Mouse (Mus musculus) heart, embryonic 16.5 days (tissue): ENCODE results near the gene Mndal. TPM values are rescaled to one million over a fixed set of nuclear protein-coding genes. Genes with fewer than 3 reads are reported as not detected.
A peak's percentile ranks its signal among the peaks of the same experiment; 100 is the strongest.
"Not testable (repeated sequence)": the region's sequence is repeated elsewhere in the genome, so short reads cannot be mapped to it uniquely, and the experiment has no call there.

ENCODE experiments used
- ATAC-seq: fragments of 200-750 bp; cut with Nextera tagmentation; replicated peaks from 2 replicates; pipeline ENCODE4 v1.8.0; 2017; ENCODE audit warnings: moderate number of reproducible peaks; ENCODE audit not compliant: insufficient read depth, low FRiP score; ENCODE audit errors: extremely low read depth
- H3K27ac ChIP-seq: fragments of 300-500 bp; sonication (generic); 2 replicates; pipeline ENCODE4 v1.5.1; 2014; ENCODE audit warnings: mild to moderate bottlenecking, low read length, control low read depth, moderate library complexity
- H3K27me3 ChIP-seq: fragments of 300-500 bp; sonication (generic); 2 replicates; pipeline ENCODE4 v1.6.1; 2014; ENCODE audit warnings: low read length, mixed read lengths; ENCODE audit not compliant: control insufficient read depth, insufficient read depth
- H3K36me3 ChIP-seq: fragments of 300-500 bp; sonication (generic); 2 replicates; pipeline ENCODE4 v1.6.1; 2014; ENCODE audit not compliant: control insufficient read depth, insufficient read depth
- H3K4me1 ChIP-seq: fragments of 300-500 bp; sonication (generic); 2 replicates; pipeline ENCODE4 v1.6.1; 2014; ENCODE audit warnings: low read length, mixed read lengths; ENCODE audit not compliant: control insufficient read depth, insufficient read depth
- H3K4me2 ChIP-seq: fragments of 300-500 bp; sonication (generic); 2 replicates; pipeline ENCODE4 v1.6.1; 2014; ENCODE audit warnings: low read depth, mild to moderate bottlenecking, control low read depth, low read length
- H3K4me3 ChIP-seq: fragments of 300-500 bp; sonication (generic); 2 replicates; pipeline ENCODE4 v1.5.1; 2014; ENCODE audit warnings: mild to moderate bottlenecking, control low read depth, low read length
- H3K9ac ChIP-seq: fragments of 300-500 bp; sonication (generic); 2 replicates; pipeline ENCODE4 v1.6.1; 2014; ENCODE audit warnings: low read length, control low read depth
- H3K9me3 ChIP-seq: fragments of 300-500 bp; sonication (generic); replicated peaks from 2 replicates; pipeline ENCODE4 v1.6.1; 2016; ENCODE audit warnings: low read length; ENCODE audit not compliant: control insufficient read depth
- WGBS: fragments of 180-500 bp; shearing (Covaris S2); extraction: QIAGEN DNeasy Blood & Tissue Kit; methylation state at CpG from one replicate; pipeline ENCODE4 v1.1.7; 2014; 5-methylcytosine and 5-hydroxymethylcytosine counted together
- polyA plus RNA-seq: library from polyadenylated mRNA; unstranded; fragments of >200 nt; fragmentation: Nextera tagmentation; extraction: Ambion mirVana; gene quantifications from 2 replicates; pipeline ENCODE4 v1.2.1, GENCODE M21; 2015

Gene Mndal
- 4.7 and 12.2 TPM in 2 replicates for polyA plus RNA-seq

- H3K4me3 ChIP-seq, H3K4me1 ChIP-seq, H3K4me2 ChIP-seq, H3K9me3 ChIP-seq, H3K9ac ChIP-seq, H3K27ac ChIP-seq, H3K27me3 ChIP-seq, H3K36me3 ChIP-seq: not testable (repeated sequence)
- 45% methylated on average over 3 of the region's 3 CpGs for WGBS
- ATAC-seq, result 0 out of 2 replicates have a peak, but pooled peaks have one; percentile 49
Observed at GRCm38 (mm10) chr1:173941924-173942779, at the start of gene Mndal, which contains the start of gene Ifi203. TSS of gene Mndal (minus strand) at chr1:173942491. TSS of gene Ifi203 (minus strand) at chr1:173942672.

- H3K9me3 ChIP-seq, H3K27me3 ChIP-seq, H3K4me1 ChIP-seq, H3K9ac ChIP-seq, H3K36me3 ChIP-seq, ATAC-seq, H3K4me3 ChIP-seq, H3K4me2 ChIP-seq, H3K27ac ChIP-seq: not testable (repeated sequence)
- 82% methylated on average over 6 of the region's 6 CpGs for WGBS
Observed at GRCm38 (mm10) chr1:173982694-173983305, 40.5 kb upstream of the Mndal start, which contains the start of gene Ifi202b. TSS of gene Ifi202b (minus strand) at chr1:173982744.

GRCm38 (mm10) chr1:173981038-173981437 lies 38.7 kb upstream of the Mndal start:
- WGBS, result 10% methylated on average over 3 of the region's 3 CpGs
- not testable (repeated sequence) for H3K4me1 ChIP-seq, H3K9me3 ChIP-seq, H3K4me3 ChIP-seq, H3K27ac ChIP-seq, H3K27me3 ChIP-seq, H3K4me2 ChIP-seq, ATAC-seq, H3K9ac ChIP-seq, H3K36me3 ChIP-seq

- no peaks in the 10 kb centered on the region for H3K4me1 ChIP-seq
- no peaks in the 10 kb centered on the region for H3K36me3 ChIP-seq
- no peaks in the 10 kb centered on the region for H3K9me3 ChIP-seq
- no peak overlapping the region for H3K4me2 ChIP-seq
- no peaks in the 10 kb centered on the region for H3K27me3 ChIP-seq
- ATAC-seq, result no peak
- H3K4me3 ChIP-seq, result no peak overlapping the region
- H3K27ac ChIP-seq, result no peak overlapping the region
- H3K9ac ChIP-seq, result no peak overlapping the region
Observed at GRCm38 (mm10) chr1:173977622-173978021, 35.3 kb upstream of the Mndal start.

GRCm38 (mm10) chr1:173973111-173973510 lies 30.8 kb upstream of the Mndal start:
- no peak overlapping the region for H3K4me2 ChIP-seq
- H3K27me3 ChIP-seq, result no peaks in the 10 kb centered on the region
- H3K9ac ChIP-seq, result no peak overlapping the region
- ATAC-seq, result no peak
- H3K27ac ChIP-seq, result no peak overlapping the region
- H3K4me3 ChIP-seq, result no peak overlapping the region
- no peaks in the 10 kb centered on the region for H3K4me1 ChIP-seq
- H3K36me3 ChIP-seq, result no peaks in the 10 kb centered on the region
- no peaks in the 10 kb centered on the region for H3K9me3 ChIP-seq

GRCm38 (mm10) chr1:173961491-173961890 lies 19.2 kb upstream of the Mndal start:
- H3K4me2 ChIP-seq, ATAC-seq, H3K9me3 ChIP-seq, H3K9ac ChIP-seq, H3K4me3 ChIP-seq, H3K27me3 ChIP-seq, H3K36me3 ChIP-seq, H3K27ac ChIP-seq, H3K4me1 ChIP-seq: not testable (repeated sequence)
- WGBS, result 93% methylated on average over 1 of the region's 1 CpGs

GRCm38 (mm10) chr1:173959998-173960397 lies 17.7 kb upstream of the Mndal start:
- H3K27me3 ChIP-seq, H3K9ac ChIP-seq, H3K36me3 ChIP-seq, H3K27ac ChIP-seq, ATAC-seq, H3K4me2 ChIP-seq, H3K4me1 ChIP-seq, H3K9me3 ChIP-seq, H3K4me3 ChIP-seq: not testable (repeated sequence)
- WGBS, result 58% methylated on average over 3 of the region's 3 CpGs

GRCm38 (mm10) chr1:173955839-173956527 lies 13.7 kb upstream of the Mndal start:
- H3K9ac ChIP-seq, H3K9me3 ChIP-seq, H3K4me1 ChIP-seq, H3K36me3 ChIP-seq, H3K27me3 ChIP-seq, ATAC-seq, H3K27ac ChIP-seq, H3K4me2 ChIP-seq, H3K4me3 ChIP-seq: not testable (repeated sequence)
- 57% methylated on average over 3 of the region's 3 CpGs for WGBS
